Mouse (Mus musculus): ENCODE results near the gene Tlcd1. TPM values are rescaled to one million over a fixed set of nuclear protein-coding genes. Genes with fewer than 3 reads are reported as not detected.
"Not testable (repeated sequence)": the region's sequence is repeated elsewhere in the genome, so short reads cannot be mapped to it uniquely, and the experiment has no call there.

Gene Tlcd1
- 1 to 10 TPM; 6.1 to 7.5 TPM for total RNA-seq (2021)

DNA sequence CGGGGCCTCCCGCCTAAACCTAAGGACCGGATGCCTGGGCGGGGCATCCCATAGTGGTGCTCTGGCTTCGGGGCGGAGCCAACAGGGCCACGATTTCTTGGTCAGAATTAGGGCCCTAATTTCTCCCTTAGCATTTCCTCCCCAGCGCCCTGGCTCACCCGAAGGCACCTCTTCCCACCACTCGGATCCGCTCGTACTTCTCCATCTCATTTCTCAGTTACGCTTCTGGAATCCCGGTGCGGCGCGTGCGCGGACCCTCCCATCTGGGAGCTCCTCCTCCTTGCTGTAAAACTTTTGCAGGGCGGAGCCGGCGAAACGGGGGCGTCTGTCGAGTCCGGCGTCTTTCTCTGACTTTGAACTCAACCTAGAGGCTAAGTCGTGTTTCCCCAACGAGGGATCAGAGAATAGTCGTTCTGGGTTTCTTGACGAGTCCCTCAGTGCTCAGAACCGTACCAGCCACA, at the start of gene Tlcd1, which contains the start of gene Nek8:
Tlcd1 (plus strand) TSS at position 310 of the 461 bp plus-strand sequence.
Nek8 (minus strand) TSS at position 274 of the 461 bp plus-strand sequence.
- DNase-seq = peak; percentile 91 to 94
- intact Hi-C loops (cut with DNase I) = loop anchor here (2.0 to 10.0 kb wide), 3 partner anchors 18 to 352 kb away; no protein-coding TSS in a partner anchor

DNA sequence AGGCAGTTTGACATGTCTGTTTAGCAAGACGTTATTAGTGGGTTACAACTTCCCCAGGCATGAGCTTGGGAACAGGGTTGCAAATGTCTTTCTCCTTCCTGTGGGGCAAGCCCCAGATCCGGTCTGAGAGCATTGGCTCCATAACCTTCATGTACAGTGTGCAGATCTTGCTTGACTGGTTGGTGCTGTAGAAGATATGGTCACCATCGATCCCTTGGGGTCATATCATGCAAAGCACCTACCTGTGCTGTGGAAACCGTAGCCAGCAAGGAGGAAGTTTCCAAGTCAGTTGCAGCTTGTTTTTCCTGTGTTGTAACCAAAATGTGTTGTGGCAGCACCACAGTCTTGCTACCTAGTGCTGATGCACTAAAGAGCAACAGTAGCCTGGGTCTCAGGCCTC, 49.8 kb upstream of the Tlcd1 start:
- intact Hi-C loops (cut with DNase I) = no loop called here
- no peak for DNase-seq

DNA sequence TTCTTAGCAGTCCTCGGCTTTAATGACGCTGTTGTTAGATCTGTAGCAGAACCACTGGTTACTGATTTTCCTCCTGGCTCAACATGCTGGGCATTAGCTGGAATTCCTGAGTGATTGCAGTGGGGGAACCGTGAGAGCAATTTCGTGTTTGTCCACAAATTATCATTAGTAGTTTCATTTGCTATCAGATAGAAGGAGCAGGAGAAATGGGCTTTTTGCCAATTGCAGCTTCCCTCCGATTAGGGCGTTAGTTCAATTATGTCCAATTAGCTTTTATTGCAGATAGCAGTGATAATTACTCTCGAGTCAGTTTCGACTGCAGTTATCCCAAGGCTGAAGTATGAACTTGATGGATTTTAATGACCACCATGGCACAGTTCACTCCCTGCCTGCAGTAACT, 47.1 kb upstream of the Tlcd1 start:
- DNase-seq = no peak
- intact Hi-C loops (cut with DNase I) = no loop called here

GRCm38 (mm10) chr11:78133915-78134314, 42.6 kb upstream of the Tlcd1 start:
- intact Hi-C loops (cut with DNase I) = no loop called here

DNA sequence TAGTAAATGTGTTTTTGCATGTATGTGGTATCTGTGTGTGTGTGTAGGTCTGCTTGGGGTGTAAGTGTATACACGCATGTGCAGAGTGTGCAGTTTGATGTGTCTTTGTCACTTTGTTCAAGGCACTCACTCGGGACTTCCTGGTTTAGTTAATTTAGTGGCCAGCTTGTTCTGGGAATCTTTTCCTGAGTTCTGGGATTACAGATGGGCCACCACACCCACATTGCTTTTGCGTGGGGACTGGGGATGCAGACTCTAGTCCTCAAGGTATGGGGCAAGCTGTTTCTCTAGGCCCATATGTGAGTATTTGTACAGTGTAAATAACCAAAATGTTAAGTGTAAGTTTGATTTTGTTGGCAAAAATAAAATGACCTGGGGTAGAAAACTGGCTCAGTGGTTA, 42.2 kb upstream of the Tlcd1 start:
- no peak for DNase-seq
- intact Hi-C loops (cut with DNase I) = no loop called here

More at GRCm38 (mm10) chr11:78133915-78134314, 42.6 kb upstream of the Tlcd1 start:
- DNase-seq = no peak

- intact Hi-C loops (cut with DNase I) = loop anchor here (5.0 kb wide), 1 partner anchor 33 kb away; no protein-coding TSS in a partner anchor
Observed at GRCm38 (mm10) chr11:78135314-78135713, 41.2 kb upstream of the Tlcd1 start.

DNA sequence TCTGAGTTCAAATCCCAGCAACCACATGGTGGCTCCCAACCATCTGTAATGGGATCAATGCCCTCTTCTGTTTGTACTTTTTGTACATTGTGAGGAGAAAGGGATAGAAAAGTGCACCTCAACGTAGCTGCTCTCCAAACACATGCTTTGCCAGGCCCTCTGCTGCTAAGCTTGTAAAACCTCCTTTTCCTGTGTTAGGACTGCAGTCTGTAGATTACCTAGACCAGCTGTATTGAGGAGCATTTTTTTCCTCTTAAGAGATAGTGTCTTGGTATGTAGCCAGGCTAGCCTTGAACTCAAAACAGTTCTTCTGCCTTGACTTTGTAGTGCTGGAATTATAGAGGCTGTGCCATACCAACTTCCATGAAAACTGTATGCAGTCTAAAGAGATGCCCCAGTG, 40.4 kb upstream of the Tlcd1 start:
- intact Hi-C loops (cut with DNase I) = loop anchor here (5.0 kb wide), 1 partner anchor 34 kb away; no protein-coding TSS in a partner anchor
- no peak for DNase-seq

More at GRCm38 (mm10) chr11:78135314-78135713, 41.2 kb upstream of the Tlcd1 start:
- DNase-seq = not testable (repeated sequence)

DNA sequence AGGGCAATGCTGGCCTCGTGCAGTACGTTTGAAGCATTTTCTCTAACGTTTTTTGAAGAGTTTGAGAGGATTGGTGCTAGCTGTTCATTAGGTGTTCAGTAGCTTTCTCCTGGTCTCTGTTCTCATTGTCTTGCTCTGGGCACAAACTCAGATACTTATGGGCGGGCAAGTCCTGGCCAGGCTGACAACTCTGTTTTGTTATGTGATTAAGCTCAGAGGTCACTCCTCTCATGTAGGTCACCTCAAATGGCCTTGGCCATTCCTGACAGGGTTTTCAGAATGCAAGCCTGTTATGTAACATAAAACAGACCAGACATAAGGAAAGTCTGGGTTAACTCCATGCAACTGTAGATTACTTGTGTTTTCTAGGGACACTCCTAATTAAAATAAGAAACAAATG, 38.9 kb upstream of the Tlcd1 start:
- intact Hi-C loops (cut with DNase I) = loop anchor here (5.0 kb wide), 1 partner anchor 35 kb away; no protein-coding TSS in a partner anchor
- no peak for DNase-seq

DNA sequence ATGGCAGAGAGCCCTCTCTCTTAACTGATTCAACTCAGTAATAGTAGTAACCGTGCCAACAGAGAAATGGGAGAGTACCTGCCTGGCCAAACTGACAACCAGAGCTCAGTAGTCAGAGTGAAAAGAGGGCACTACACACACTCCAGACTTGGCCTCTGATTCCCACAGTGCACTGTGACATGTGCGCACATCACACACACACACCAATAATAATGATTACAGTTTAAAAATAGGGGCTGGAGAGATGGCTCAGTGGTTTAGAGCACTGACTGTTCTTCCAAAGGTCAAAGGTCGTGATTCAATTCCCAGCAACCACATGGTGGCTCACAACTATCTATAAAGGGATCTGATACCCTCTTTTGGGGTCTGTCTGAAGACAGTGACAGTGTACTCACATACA, 38.5 kb upstream of the Tlcd1 start:
- intact Hi-C loops (cut with DNase I) = loop anchor here (5.0 kb wide), 1 partner anchor 36 kb away; no protein-coding TSS in a partner anchor
- DNase-seq = no peak

DNA sequence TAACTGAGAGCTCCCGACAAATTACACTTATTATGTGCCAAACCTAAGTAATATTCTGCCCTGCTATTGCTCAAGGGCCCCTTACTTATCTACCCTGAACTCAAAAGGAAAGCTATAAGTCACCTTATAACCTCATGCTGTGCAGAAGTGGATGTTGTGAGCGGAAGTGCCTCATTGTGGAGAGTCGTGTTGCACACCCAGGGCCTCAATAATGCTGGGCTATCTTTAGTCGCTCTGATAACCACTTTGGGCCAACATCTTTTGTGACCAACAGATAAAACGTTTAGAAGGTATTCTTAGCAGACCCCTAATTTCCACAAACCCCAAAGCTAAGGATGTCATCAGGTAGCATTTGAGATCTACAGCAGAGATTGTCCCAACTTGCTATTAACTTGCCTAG, 35.8 kb upstream of the Tlcd1 start:
- intact Hi-C loops (cut with DNase I) = no loop called here
- no peak for DNase-seq

DNA sequence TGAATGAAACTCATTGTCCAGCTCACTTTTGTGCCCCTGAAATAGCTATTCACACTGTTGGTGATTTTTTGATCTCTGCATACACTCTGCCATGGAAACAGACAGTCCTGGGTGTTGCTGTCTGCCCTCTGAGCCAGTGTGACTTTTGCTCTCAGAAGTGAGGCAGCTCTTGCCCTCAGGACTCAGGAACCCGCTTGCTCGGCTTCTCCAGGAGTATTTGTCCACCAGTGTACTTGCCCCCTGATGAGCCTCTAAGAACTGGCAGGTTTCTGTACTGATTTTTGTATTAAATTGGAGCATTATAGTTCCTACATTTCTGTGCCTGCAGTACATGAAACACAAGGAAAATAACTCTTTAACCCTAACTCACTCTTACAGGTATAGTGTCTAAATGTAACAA, 33.0 kb upstream of the Tlcd1 start:
- intact Hi-C loops (cut with DNase I) = no loop called here
- no peak for DNase-seq

DNA sequence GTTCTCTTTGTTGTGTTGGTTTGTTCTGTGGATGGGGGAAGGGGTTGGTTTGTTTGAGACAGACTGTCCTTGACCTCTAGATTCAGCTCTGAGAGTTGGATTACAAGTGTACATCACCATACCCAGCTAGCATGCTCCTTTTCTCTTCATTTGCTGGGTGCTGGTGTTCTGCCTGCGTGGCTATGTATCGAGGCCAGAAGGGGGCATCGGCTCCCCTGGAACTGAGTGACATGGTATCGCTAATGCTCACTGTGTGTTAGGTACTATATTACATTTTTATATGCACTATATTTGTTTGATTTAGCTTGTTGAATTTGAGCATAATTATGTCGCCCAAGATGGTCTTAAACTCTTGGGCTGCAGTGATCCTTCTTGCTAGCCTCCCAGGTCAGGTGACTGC, 30.3 kb upstream of the Tlcd1 start:
- DNase-seq = no peak
- intact Hi-C loops (cut with DNase I) = no loop called here

- DNase-seq = no peak
- intact Hi-C loops (cut with DNase I) = no loop called here
Observed at GRCm38 (mm10) chr11:78146707-78147543, 29.6 kb upstream of the Tlcd1 start.

GRCm38 (mm10) chr11:78151161-78151560, 25.4 kb upstream of the Tlcd1 start:
- intact Hi-C loops (cut with DNase I) = no loop called here
- DNase-seq = peak in 1 of 2 experiments; percentile 31

- peak; percentile 70 to 71 for DNase-seq
- intact Hi-C loops (cut with DNase I) = no loop called here
Observed at GRCm38 (mm10) chr11:78152299-78153231, 23.9 kb upstream of the Tlcd1 start.

GRCm38 (mm10) chr11:78153778-78154177, 22.7 kb upstream of the Tlcd1 start:
- no peak for DNase-seq
- intact Hi-C loops (cut with DNase I) = no loop called here

DNA sequence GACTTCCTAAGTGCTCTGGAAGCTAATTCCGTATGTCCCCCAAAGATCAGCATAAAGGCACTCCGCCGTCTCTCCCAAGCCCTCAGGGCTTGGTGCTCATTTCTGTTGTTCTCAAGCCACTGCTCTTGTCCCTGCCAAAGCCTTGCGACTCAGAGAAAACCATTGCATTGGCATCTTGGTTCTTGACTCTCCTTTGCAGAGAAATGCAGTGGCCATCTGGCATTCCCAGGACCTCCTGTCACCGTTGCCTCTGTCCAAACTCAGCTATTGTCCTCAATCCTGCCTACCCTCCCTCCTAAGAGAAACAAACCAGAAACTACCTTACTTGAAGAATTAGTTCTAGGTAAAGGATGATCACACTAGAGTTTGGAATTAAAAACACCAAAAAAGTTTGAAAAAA, 20.8 kb upstream of the Tlcd1 start:
- intact Hi-C loops (cut with DNase I) = loop anchor here (5.0 kb wide), 1 partner anchor 53 kb away; no protein-coding TSS in a partner anchor
- no peak for DNase-seq

DNA sequence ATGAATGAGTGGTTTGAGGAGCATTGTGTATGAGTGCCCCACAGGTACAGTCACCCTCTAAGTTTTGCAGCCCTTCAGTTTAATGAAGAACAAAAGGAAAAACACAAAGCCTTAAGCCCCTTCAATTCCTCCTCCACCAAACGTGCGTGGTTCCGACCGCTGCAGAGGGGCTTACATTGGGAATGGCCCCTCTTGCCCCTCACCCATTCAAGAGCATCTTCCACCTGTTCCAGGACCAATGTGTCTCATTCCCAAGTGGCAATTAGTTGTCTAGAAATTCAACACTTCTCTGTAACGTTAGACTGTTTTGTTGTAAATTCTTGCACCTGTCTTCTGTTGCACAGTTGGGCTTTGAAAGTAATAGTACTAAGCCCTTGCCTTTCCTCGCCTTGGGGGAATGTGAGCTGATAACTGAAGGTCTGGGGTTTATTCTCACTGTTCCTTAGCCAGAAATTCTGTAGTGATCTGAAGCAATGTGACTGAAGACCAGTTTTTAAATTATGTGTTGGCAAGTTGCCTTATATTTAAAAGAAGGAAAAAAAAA, 20.3 kb upstream of the Tlcd1 start:
- intact Hi-C loops (cut with DNase I) = loop anchor here (5.0 kb wide), 1 partner anchor 54 kb away; no protein-coding TSS in a partner anchor
- no peak for DNase-seq

DNA sequence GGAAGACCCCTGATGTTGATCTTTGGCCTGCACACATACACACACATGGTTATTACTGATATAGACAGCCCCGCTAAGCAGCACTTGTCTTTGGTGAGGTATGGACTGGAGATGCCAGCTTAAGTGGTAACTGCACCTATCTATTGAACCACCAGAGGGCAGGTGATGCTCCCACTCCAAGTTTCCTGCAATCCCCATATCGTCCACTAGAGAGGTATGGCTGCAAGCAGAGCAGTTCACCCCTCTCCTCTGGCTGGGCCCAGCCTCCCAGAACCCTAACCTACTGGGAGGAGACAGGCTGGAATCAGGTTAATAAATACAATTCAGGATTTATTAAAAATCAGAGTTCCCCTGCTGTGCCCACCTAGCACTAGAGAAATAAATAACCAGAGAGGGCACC, 17.4 kb upstream of the Tlcd1 start:
- intact Hi-C loops (cut with DNase I) = loop anchor here (2.0 to 5.0 kb wide), 2 partner anchors 18 to 57 kb away; partner anchors contain the start of genes Nek8 and Tlcd1
- DNase-seq = peak; percentile 65 to 70

- DNase-seq = no peak
- intact Hi-C loops (cut with DNase I) = loop anchor here (2.0 to 5.0 kb wide), 2 partner anchors 17 to 57 kb away; partner anchors contain the start of genes Nek8 and Tlcd1
Observed at GRCm38 (mm10) chr11:78159557-78159956, 17.0 kb upstream of the Tlcd1 start.
